Mouse (Mus musculus): ENCODE measurements around the gene Sort1. TPM values are rescaled to one million over a fixed set of nuclear protein-coding genes. Genes with fewer than 3 reads are reported as not detected.

The Sort1 gene
- polyA plus RNA-seq (2012; rRNA removed), result 29.1 and 29.2 TPM in 2 replicates

GRCm38 (mm10) chr3:108283781-108284601, at the start of gene Sort1:
TSS of gene Sort1 (plus strand) at chr3:108284082.

GRCm38 (mm10) chr3:108256719-108257637, 26.9 kb upstream of the Sort1 start, which contains the start of gene Psma5:
TSS of gene Psma5 (plus strand) at chr3:108256926.

GRCm38 (mm10) chr3:108364270-108364995, 80.6 kb downstream of the Sort1 start, which contains the start of gene Mybphl:
TSS of gene Mybphl (plus strand) at chr3:108364911.

GRCm38 (mm10) chr3:108383485-108384354, 99.8 kb downstream of the Sort1 start, which contains the start of gene Psrc1:
TSS of gene Psrc1 (plus strand) at chr3:108383839.

Other genes with a start within 250 kb of the Sort1 start
- gene Gstm4, start 239.2 kb upstream of the Sort1 start, polyA plus RNA-seq (2012; rRNA removed), result 10.8 and 14.4 TPM in 2 replicates
- 259 and 297 TPM in 2 replicates for gene Ampd2, start 197.4 kb upstream of the Sort1 start, polyA plus RNA-seq (2012; rRNA removed)
- 1.8 and 2.3 TPM in 2 replicates for gene Gnat2, start 191.3 kb upstream of the Sort1 start, polyA plus RNA-seq (2012; rRNA removed)
- gene Gnai3, start 137.9 kb upstream of the Sort1 start, polyA plus RNA-seq (2012; rRNA removed), result 15.1 and 16.2 TPM in 2 replicates
- gene Gpr61, start 129.2 kb upstream of the Sort1 start, polyA plus RNA-seq (2012; rRNA removed), result not detected in 2 replicates
- 42.4 and 42.5 TPM in 2 replicates for gene Amigo1, start 97.7 kb upstream of the Sort1 start, polyA plus RNA-seq (2012; rRNA removed)
- gene Cyb561d1, start 82.9 kb upstream of the Sort1 start, polyA plus RNA-seq (2012; rRNA removed), result 8.7 and 9.5 TPM in 2 replicates
- gene Atxn7l2, start 73.1 kb upstream of the Sort1 start, polyA plus RNA-seq (2012; rRNA removed), result 16.2 and 17.9 TPM in 2 replicates
- gene Sypl2, start 57.4 kb upstream of the Sort1 start, polyA plus RNA-seq (2012; rRNA removed), result 0.16 and 0.17 TPM in 2 replicates
- gene Psma5, start 27.2 kb upstream of the Sort1 start, polyA plus RNA-seq (2012; rRNA removed), result 40.5 and 50.5 TPM in 2 replicates
- gene Mybphl, start 80.8 kb downstream of the Sort1 start, polyA plus RNA-seq (2012; rRNA removed), result not detected in 2 replicates
- 8.1 and 12.4 TPM in 2 replicates for gene Psrc1, start 99.8 kb downstream of the Sort1 start, polyA plus RNA-seq (2012; rRNA removed)
- 35.2 and 37.0 TPM in 2 replicates for gene Celsr2, start 131.5 kb downstream of the Sort1 start, polyA plus RNA-seq (2012; rRNA removed)
- gene Sars, start 161.1 kb downstream of the Sort1 start, polyA plus RNA-seq (2012; rRNA removed), result 28.4 and 31.9 TPM in 2 replicates